Mouse (Mus musculus) heart, postnatal 0 days (tissue): ENCODE results near the gene Sap25.

Source experiments
- CTCF ChIP-seq: IDR thresholded peaks from 2 replicates; pipeline ENCODE4 v1.5.1; 2016; ENCODE audit warnings: antibody characterized with exemption, control low read depth, low read depth
- EP300 ChIP-seq: IDR thresholded peaks from 2 replicates; pipeline ENCODE4 v1.6.1; 2016; ENCODE audit warnings: antibody characterized with exemption, low read depth

GRCm38 (mm10) chr5:137689974-137690373, 48.8 kb downstream of the Sap25 start:
- TF ChIP-seq CTCF: no peak
- TF ChIP-seq EP300: no peak
